Mouse (Mus musculus): ENCODE results near the gene Oxct2b.
"Not testable (repeated sequence)": the region's sequence is repeated elsewhere in the genome, so short reads cannot be mapped to it uniquely, and the experiment has no call there.

Oxct2b gene

GRCm38 (mm10) chr4:123111275-123111983 lies 4.6 kb upstream of the Oxct2b start:
- not testable (repeated sequence) for ATAC-seq (ENCODE audit: insufficient number of reproducible peaks, low FRiP score, low TSS enrichment)

DNA sequence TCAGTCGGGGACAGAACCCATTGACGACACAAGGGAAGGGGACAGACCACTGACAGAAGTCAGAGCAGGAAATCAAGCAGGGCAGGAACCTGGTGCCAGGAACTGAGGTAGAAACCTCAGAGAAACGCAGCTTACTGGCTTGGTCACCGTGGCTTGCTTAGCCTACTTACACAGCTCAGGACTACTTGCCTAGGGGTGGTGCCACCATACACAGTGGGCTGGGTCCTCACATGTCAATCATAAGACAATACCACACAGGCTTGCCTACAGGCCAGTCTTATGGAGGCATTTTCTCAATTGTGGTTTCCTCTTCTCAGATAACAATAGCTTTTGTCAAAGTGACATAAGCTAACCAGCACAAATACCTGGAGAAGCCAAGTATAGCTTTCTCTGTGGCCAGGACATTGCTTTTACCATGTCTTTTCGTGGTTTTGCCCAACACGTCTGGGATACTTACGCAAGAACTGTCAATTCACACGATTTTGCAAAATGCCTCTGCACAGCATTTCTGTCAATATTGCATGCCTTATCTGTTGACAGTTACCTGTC lies 3.8 kb upstream of the Oxct2b start:
- no peak for ATAC-seq (ENCODE audit: insufficient number of reproducible peaks, low FRiP score, low TSS enrichment)

DNA sequence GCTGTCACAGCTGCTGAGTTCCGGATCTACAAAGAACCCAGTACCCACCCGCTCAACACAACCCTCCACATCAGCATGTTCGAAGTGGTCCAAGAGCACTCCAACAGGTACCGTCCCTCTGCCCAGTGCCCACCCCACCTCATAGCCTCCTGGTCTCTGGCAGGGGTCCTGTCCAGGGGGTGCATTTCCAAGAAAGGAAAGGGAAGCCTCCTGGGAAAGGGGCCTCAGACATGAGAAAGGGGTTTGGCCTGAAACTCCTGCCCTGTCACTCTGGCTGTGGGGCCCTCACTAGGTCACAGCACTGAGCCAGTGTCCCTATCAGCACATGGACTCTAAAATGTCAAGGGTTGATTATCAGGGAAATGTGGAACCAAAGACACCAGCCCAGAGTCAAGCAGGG lies 1.4 kb upstream of the Oxct2b start:
- not testable (repeated sequence) for ATAC-seq (ENCODE audit: insufficient number of reproducible peaks, low FRiP score, low TSS enrichment)

- not testable (repeated sequence) for ATAC-seq (ENCODE audit: insufficient number of reproducible peaks, low FRiP score, low TSS enrichment)
Observed at GRCm38 (mm10) chr4:123116640-123117039, 574 bp downstream of the Oxct2b start.

DNA sequence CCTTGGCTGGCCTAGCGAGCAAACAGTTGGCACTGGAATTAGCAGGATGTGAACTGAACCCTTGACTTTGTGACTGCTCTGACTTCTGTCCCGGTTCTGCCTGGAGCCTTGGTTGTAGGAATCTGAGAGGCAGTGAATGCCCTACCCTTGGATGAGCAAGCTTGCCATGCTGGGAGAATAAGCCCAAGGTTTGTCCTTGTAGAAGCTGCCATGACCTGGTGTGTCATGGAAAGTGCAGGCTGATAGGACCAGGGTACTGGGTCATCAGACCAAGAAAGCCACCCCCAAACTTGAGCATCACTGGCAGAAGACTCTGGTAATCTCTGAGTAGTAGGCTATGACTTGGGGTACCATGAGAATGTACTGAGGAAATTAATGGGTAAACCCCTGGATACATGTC lies 5.2 kb downstream of the Oxct2b start:
- no peak for ATAC-seq (ENCODE audit: insufficient number of reproducible peaks, low FRiP score, low TSS enrichment)

DNA sequence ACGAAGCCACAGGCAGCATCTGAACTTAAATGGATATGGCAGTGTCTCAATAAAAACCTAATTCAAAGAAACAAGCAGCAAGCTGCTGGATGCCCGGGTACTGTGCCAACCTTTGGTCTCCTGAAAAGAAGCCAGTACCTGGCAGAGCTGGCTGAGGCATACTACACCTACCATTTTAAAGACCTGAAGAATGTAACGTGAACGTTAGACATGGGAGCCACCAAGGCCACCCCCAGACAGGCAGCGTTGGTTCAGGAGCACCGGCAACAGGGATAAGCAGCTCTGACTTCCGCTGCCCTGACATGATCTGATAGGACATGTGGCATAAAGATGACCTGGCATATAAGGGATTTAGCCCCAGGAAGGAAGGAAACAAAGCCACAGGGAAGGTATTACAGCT lies 10.6 kb downstream of the Oxct2b start:
- ATAC-seq (ENCODE audit: insufficient number of reproducible peaks, low FRiP score, low TSS enrichment): peak; percentile 74; the same call in 1 of the 2 replicates

DNA sequence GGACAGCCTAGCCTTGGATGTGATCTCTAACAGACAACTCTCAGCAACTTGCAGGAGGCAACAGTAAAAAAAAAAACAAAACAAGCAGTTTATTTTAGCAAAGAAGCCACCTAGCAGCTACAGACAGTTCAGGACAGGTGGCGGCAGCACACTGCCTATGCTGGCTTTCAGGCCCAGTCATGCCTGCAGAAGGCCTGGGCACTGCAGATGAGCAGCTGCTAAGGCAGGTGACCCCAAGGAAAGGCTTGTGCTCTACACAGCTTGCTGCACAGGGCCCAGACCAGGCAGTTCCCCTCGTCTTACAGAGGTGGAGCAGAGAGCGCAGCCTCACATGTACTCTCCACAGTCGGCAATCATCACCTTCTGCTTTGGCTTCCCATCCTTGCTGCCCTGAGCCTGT lies 11.0 kb downstream of the Oxct2b start:
- ATAC-seq (ENCODE audit: insufficient number of reproducible peaks, low FRiP score, low TSS enrichment): peak; percentile 47; the same call in 1 of the 2 replicates

DNA sequence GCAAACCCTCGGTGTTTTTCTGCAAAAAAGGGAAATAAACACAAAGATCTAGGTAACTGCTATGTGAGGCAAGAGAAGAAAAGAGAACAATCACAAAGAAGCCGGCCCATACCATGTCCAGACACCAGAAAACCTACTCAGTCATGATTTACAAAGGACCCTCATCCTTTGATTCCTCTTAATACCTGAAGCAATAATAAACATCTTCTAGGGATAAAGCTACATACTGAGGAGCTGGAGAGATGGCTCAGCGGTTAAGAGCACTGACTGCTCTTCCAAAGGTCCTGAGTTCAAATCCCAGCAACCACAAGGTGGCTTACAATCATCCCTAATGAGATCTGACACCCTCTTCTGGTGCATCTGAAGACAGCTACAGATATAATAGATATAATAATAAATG lies 21.5 kb downstream of the Oxct2b start:
- ATAC-seq (ENCODE audit: insufficient number of reproducible peaks, low FRiP score, low TSS enrichment): no peak

GRCm38 (mm10) chr4:123139513-123140154 lies 23.6 kb downstream of the Oxct2b start, which contains the start of gene Ppie:
Ppie (minus strand) TSS chr4:123139951.
- ATAC-seq (ENCODE audit: insufficient number of reproducible peaks, low FRiP score, low TSS enrichment): peak; percentile 96

GRCm38 (mm10) chr4:123147446-123148150 lies 31.5 kb downstream of the Oxct2b start:
- no peak for ATAC-seq (ENCODE audit: insufficient number of reproducible peaks, low FRiP score, low TSS enrichment)

DNA sequence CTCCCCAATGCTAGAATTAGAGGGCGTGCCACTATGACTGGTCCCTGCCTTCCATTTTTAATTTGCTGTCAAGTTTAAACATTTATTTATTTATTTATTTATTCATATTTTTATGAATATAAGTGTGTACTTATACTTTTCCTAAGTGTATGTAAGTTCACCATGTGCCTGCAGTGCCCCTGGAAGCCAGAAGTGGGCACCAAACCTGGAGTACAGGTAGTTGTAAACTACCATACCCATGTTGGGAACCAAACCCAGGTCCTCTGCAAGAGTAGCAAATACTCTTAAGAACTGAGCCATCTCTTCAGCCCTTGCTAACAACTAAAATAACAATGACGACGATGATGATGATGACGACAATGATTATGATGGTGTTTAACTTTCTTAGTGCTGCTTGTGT lies 35.9 kb downstream of the Oxct2b start:
- ATAC-seq (ENCODE audit: insufficient number of reproducible peaks, low FRiP score, low TSS enrichment): no peak

DNA sequence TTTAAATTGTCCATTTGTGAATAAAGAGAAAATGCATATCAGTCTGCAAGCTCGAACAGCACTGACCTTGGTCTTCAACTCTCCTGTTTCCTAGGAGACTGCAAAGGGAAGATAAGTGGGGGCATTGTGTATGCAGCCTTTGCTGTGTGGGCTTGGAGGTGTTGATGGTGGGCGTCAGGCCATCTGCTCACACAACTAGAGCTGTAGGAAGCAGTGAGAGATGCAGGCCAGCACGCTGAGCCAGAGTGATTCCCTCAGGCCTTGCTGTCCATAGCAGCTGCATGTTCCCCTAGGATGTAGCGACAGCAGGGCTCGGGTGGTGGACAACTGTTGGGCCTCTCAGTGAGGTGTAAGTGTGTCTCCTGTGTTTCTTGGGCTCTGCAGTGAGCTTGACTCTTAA lies 36.9 kb downstream of the Oxct2b start:
- no peak for ATAC-seq (ENCODE audit: insufficient number of reproducible peaks, low FRiP score, low TSS enrichment)

GRCm38 (mm10) chr4:123155004-123155403 lies 38.9 kb downstream of the Oxct2b start:
- ATAC-seq (ENCODE audit: insufficient number of reproducible peaks, low FRiP score, low TSS enrichment): peak; percentile 31; the same call in 1 of the 2 replicates

GRCm38 (mm10) chr4:123155427-123155826 lies 39.4 kb downstream of the Oxct2b start:
- ATAC-seq (ENCODE audit: insufficient number of reproducible peaks, low FRiP score, low TSS enrichment): no peak

DNA sequence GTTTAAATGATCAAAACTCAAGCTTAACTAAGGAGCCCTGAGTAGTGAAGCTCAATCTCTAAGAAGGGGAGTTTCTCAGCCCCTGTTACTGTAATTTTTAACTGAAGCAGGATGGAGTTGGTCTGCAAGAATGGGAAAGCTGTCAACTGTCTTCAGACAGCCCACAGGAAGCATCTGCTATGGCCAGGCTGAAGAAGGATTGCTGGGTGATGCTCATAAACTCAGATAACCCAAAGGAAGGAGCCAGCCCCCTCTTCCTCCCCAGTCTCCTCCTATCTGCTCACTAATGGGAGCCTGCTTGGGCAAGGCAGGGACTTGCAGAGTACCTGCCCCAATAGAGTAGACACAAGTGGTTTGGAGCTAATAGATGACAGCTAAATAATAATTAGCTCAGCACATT lies 39.8 kb downstream of the Oxct2b start:
- no peak for ATAC-seq (ENCODE audit: insufficient number of reproducible peaks, low FRiP score, low TSS enrichment)

- no peak for ATAC-seq (ENCODE audit: insufficient number of reproducible peaks, low FRiP score, low TSS enrichment)
Observed at GRCm38 (mm10) chr4:123160571-123160970, 44.5 kb downstream of the Oxct2b start.

DNA sequence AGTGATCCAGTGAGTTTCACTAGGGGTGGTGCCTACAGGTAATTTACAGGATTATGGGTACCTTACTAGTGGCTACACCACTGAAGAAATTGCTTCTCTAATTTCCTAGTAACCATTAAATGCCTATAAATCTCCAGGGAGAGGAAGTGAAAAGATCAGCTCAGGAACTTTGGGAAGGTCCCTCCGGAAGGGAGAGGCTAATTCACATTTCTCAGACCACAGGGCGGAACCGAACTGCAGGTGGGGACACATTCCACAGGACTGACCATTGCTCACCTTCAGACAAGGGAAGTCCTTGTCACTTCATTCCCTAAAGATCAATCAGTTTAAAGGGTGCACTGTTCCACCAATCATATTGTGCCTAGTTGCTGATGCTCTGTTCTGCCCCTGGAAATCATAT lies 45.2 kb downstream of the Oxct2b start:
- not testable (repeated sequence) for ATAC-seq (ENCODE audit: insufficient number of reproducible peaks, low FRiP score, low TSS enrichment)

DNA sequence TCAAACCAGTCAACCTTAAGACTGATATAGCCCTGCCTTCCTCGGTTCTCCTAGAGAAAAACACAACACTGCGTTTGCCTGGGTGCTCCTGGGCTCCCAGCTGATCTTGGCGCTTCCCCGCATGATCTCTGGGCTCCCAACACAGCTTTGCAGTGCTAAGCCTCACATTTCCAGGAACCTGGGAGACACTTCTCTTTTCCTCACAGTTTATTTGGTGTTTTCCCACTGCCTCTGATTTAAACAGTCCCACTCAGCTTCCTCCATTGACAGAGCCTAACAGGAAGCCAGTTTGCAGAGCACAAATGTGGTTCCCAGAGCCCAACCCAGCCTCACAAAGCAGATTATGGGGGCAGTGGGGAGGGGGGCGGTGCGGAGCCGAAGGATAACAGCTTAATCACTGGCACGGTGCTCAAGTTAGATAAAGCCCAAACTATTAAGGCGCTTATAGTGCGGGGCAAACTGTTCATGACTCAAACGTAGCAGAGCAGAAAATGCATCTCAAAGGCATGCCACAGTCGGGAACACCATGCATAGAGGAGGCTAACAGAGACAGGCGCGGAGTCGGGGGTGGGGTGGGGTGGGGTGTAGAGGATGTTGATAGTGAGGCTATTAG lies 46.3 kb downstream of the Oxct2b start:
- ATAC-seq (ENCODE audit: insufficient number of reproducible peaks, low FRiP score, low TSS enrichment): no peak

- no peak for ATAC-seq (ENCODE audit: insufficient number of reproducible peaks, low FRiP score, low TSS enrichment)
Observed at GRCm38 (mm10) chr4:123164157-123164556, 48.1 kb downstream of the Oxct2b start.

All from cerebellum, adult (tissue).